Mouse (Mus musculus) lung, postnatal 0 days (tissue): ENCODE data around the gene Alkbh6.

Experiments used
- CTCF ChIP-seq: IDR thresholded peaks from 2 replicates; pipeline ENCODE4 v1.5.1; 2016; ENCODE audit warnings: antibody characterized with exemption, mild to moderate bottlenecking
- EP300 ChIP-seq: IDR thresholded peaks from 2 replicates; pipeline ENCODE4 v1.6.1; 2016; ENCODE audit warnings: antibody characterized with exemption, mild to moderate bottlenecking, control low read depth

DNA sequence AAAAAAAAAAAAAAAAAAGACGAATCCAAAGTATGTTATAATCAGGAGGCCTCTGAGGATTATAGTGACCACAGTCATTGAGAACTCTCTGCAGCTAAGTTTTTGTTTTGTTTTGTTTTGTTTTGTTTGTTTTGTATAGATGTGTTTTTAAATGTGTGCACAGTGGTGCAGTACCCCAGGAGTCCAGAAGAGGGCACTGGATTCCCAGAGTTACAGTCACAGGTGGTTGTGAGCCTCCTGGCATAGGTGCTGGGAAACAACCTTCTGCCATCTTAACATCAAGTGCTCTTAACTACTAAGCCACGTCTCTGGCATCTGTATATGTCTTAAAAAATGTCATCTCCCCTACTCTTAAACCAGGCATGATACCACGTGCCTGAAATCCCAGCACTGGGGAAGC, 7.6 kb upstream of the Alkbh6 start:
- TF ChIP-seq CTCF (peak; percentile 71), EP300 (no peak)
